Mouse (Mus musculus) testis, adult 2 months (tissue): ENCODE measurements around the gene Irx2. TPM values are rescaled to one million over a fixed set of nuclear protein-coding genes. Genes with fewer than 3 reads are reported as not detected.

Source experiments
- H3K27ac ChIP-seq: fragments of 200-500 bp; 2 replicates; pipeline ENCODE4 v1.5.1; 2012; ENCODE audit warnings: low read depth, low read length; ENCODE audit not compliant: control insufficient read depth, insufficient read depth
- H3K27me3 ChIP-seq: fragments of 200-500 bp; 2 replicates; pipeline ENCODE4 v1.6.1; 2012; ENCODE audit warnings: mild to moderate bottlenecking, low read length, moderate library complexity; ENCODE audit not compliant: control insufficient read depth, insufficient read depth
- H3K36me3 ChIP-seq: fragments of 200-500 bp; 2 replicates; pipeline ENCODE4 v1.6.1; 2012; ENCODE audit warnings: mild to moderate bottlenecking, low read length; ENCODE audit not compliant: control insufficient read depth, insufficient read depth
- H3K4me1 ChIP-seq: fragments of 200-500 bp; 2 replicates; pipeline ENCODE4 v1.6.1; 2012; ENCODE audit warnings: low read length; ENCODE audit not compliant: control insufficient read depth, insufficient read depth
- H3K4me3 ChIP-seq: fragments of 200-500 bp; 2 replicates; pipeline ENCODE4 v1.5.1; 2012; ENCODE audit warnings: low read depth, mild to moderate bottlenecking, low read length, moderate library complexity, mixed read lengths; ENCODE audit not compliant: control insufficient read depth
- CTCF ChIP-seq: fragments of 200-500 bp; IDR thresholded peaks from 2 replicates; pipeline ENCODE4 v1.5.1; 2012; ENCODE audit warnings: low read depth, mild to moderate bottlenecking, inconsistent platforms, low read length, moderate library complexity; ENCODE audit not compliant: control insufficient read depth, insufficient read depth, insufficient replicate concordance
- POLR2A ChIP-seq: fragments of 200-500 bp; IDR thresholded peaks from 2 replicates; pipeline ENCODE4 v1.6.1; 2012; ENCODE audit warnings: low read depth, mild to moderate bottlenecking, inconsistent platforms, low read length, moderate library complexity; ENCODE audit not compliant: control insufficient read depth
- polyA plus RNA-seq: library from polyadenylated mRNA; depleted of rRNA; stranded (reverse); fragments of >200 nt; gene quantifications from 2 replicates; pipeline ENCODE4 v1.2.3, GENCODE M21; 2012

The Irx2 gene
- polyA plus RNA-seq, 1 experiment = 2.7 TPM

DNA sequence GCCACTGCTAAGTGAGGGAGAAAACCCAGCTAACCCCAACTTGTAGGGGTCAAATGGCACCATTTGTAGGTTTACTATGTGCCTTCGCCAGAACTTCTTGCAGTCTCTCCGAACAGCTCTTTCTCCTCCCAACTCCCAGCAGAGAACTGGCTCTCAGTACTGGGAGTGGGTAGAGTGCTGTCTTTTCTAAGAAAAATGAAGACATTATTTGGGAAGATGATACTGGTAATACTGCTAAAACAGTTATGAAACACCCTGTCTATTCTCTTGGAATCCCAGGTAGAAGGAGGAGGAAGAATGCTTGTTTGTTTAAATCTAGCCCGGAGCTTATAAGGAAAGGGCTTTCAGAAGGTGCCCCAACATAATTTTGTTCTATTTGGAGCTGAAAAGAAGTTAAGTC lies 8.9 kb downstream of the Irx2 start:
- peaks cover 4% of the 10 kb centered on the region; the same call in 1 of the 2 replicates for H3K4me1 ChIP-seq
- TF ChIP-seq POLR2A = no peak
- no peak for TF ChIP-seq CTCF
- H3K36me3 ChIP-seq = no peaks in the 10 kb centered on the region
- H3K27ac ChIP-seq = no peak overlapping the region
- no peak overlapping the region for H3K4me3 ChIP-seq
- no peaks in the 10 kb centered on the region for H3K27me3 ChIP-seq

DNA sequence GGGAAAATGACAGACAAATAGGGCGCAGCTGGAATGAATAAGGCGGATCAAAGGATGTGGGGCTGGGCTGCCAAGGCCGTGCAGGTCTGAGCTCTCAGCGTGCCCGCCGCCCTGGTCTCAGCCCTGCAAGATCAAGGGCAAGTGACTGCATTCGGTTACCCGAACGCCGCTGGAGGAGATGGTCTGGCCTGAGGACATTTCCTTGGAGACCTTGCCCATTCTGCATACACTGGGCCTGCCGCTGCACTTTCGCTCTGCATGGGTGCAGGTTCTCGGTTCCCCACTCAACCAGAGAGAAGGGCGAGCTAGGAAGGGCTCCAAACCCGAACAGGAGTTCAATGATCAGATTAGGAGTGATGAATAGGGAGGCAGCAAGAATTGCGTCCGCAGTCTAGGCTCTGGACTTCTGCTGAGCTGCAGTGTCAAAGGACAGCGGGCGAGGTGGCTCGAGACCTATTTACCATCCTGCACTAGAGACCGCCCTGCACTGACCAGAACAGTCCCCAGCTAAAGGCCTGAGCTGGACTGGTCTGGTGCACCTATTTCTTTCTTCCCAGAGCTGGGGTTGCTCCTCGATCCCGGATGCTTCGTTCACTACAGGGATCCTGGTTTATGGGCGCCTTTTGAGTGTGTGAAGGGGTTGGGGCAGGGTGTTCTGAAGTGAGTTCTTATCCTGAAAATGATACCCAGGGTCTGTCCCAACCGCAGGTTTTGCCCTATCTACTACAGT lies 9.9 kb downstream of the Irx2 start:
- peaks cover 4% of the 10 kb centered on the region; the same call in 1 of the 2 replicates for H3K4me1 ChIP-seq
- TF ChIP-seq POLR2A = no peak
- TF ChIP-seq CTCF = no peak
- no peaks in the 10 kb centered on the region for H3K27me3 ChIP-seq
- no peak overlapping the region for H3K27ac ChIP-seq
- H3K36me3 ChIP-seq = no peaks in the 10 kb centered on the region
- H3K4me3 ChIP-seq = no peak overlapping the region

GRCm38 (mm10) chr13:72639441-72640130 lies 11.0 kb downstream of the Irx2 start:
- peak overlapping the region; percentile 55 for H3K4me3 ChIP-seq
- H3K27ac ChIP-seq = no peak overlapping the region
- TF ChIP-seq CTCF = no peak
- TF ChIP-seq POLR2A = no peak
- no peaks in the 10 kb centered on the region for H3K36me3 ChIP-seq
- H3K4me1 ChIP-seq = peaks cover 4% of the 10 kb centered on the region; the same call in 1 of the 2 replicates
- no peaks in the 10 kb centered on the region for H3K27me3 ChIP-seq

DNA sequence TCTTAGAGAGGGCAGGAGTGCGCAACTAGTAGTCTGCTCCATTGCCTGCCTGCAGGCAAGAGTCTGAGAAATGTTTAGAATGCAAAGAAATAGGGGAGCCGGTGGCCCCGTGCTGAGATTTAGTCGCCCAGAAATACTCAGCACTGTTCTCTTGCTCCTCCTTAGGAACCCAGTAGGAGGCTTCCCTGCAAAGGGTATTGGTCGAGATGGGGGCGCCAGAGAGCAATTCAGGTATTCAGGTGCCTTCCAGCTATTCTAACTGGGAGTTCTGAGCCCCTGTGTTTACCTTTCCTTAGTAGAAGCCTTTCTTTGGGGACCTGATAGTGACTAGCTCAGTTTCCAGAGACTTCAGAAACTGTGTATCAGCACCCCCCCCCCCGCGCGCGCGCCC lies 11.5 kb downstream of the Irx2 start:
- Histone ChIP-seq H3K36me3 (no peaks in the 10 kb centered on the region), H3K27ac (no peak overlapping the region), H3K27me3 (no peaks in the 10 kb centered on the region), H3K4me3 (no peak overlapping the region), H3K4me1 (peaks cover 4% of the 10 kb centered on the region; the same call in 1 of the 2 replicates)
- TF ChIP-seq CTCF = no peak
- no peak for TF ChIP-seq POLR2A

DNA sequence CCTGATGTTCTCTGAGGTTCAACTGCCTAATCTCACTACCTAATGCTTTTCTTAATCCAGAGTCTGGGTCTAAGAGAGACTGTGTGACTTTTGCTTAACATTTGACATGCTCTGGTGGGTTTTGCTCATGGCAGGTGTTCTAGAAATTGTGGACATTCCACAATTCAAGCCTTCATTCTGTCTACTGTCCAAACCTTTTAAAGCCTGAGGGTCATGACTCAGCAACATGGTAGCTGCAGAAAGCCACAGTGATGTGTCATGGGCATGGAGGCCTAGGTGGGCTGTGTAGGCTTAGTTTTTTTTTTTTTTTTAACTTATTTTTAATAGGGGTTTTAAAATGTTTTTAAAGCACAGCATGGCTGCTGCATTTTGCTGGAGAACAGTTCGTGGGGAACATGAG lies 27.8 kb downstream of the Irx2 start:
- Histone ChIP-seq H3K27me3 (no peaks in the 10 kb centered on the region), H3K27ac (no peak overlapping the region), H3K4me1 (no peaks in the 10 kb centered on the region), H3K36me3 (no peaks in the 10 kb centered on the region), H3K4me3 (no peak overlapping the region)
- no peak for TF ChIP-seq POLR2A
- TF ChIP-seq CTCF = no peak

- H3K27ac ChIP-seq = no peak overlapping the region
- H3K27me3 ChIP-seq = no peaks in the 10 kb centered on the region
- H3K4me1 ChIP-seq = no peaks in the 10 kb centered on the region
- TF ChIP-seq POLR2A = no peak
- TF ChIP-seq CTCF = no peak
- H3K4me3 ChIP-seq = no peak overlapping the region
- H3K36me3 ChIP-seq = no peaks in the 10 kb centered on the region
Measured at GRCm38 (mm10) chr13:72675826-72676225, 47.2 kb downstream of the Irx2 start.
